Mouse (Mus musculus) naive thymus-derived CD4-positive, alpha-beta T cell, adult 2 months (primary cell): ENCODE data around the gene Lxn.
A peak's percentile ranks its signal among the peaks of the same experiment; 100 is the strongest.

Experiments
- DNase-seq: peaks from one replicate; pipeline ENCODE4 v3.0.0-alpha.2; 2011; ENCODE audit warnings: low read depth

Gene Lxn

GRCm38 (mm10) chr3:67459881-67460280, 3.8 kb downstream of the Lxn start:
- DNase-seq: no peak

DNA sequence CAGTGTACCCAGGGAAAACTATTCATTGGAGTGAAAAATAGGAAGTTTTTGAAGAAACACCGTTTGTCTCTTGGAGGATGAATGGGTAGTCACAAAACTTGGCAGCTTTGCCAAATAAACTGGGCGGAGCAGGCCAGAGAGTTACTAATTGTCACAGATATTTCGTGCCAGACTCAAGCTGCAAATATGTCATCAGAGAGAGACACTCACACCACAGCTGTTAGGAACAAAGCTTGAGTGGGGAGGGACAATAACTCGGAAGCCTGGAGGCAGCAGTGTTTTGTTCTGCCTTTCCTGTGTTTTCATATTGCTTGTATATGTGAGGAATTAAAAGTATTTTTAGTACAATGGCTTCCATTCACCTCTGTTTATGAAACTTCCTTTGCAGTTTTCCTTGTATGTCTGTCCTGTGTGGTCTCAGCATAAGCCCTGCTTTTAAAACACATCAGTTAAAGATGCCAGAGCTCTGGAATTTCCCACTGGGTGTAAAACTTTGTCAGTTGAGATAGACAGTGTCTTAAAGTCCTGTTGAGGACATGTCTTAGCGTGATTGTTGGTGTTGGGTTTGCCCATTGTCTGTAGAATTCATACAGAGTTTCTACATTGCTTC, 13.0 kb downstream of the Lxn start:
- DNase-seq: no peak

GRCm38 (mm10) chr3:67449660-67450059, 14.1 kb downstream of the Lxn start:
- DNase-seq: no peak

DNA sequence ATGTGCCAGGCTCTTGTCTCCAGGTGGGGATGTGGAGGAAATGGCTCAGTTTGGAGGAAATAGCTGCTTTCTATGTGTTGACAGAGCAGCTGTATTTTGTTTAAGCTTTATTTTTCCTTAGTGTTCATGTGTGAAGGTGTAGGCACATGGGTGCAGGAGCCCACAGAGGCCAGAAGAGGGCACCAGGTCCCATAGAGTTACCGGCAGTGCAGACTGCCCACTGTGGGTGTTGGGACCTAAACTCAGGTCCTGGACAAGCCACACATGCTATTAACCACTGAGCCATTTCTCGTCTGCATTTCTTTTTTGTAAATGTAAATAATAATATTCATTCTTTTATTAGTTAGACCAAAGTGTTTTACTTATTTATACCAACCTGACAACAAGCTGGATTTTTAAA, 16.6 kb downstream of the Lxn start:
- DNase-seq: no peak

DNA sequence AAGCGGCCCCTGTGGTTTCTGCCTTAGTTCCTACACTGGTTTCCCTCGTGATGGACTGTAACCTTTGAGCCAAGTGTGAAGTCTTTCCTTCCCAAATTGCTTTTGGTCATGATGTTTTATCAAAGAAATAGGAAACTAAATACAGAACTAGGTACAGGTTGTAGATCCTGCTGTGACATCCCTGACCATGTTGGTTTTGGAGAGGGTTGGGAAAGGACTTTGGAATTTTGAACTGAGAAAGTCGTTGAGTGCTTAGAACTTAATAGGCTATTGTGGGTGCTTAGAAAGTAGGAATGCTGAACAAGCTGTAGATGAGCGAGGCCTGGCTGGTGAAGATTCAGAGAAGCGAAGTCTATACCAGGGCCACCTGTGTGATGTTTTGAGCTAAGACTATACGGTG, 29.7 kb downstream of the Lxn start:
- no peak for DNase-seq

- peak; percentile 85 for DNase-seq
These were observed 33.7 kb downstream of the Lxn start, which contains the start of gene Gfm1 for GRCm38 (mm10) chr3:67429999-67430380. TSS of gene Gfm1 (plus strand) at chr3:67430096.

- no peak for DNase-seq
These were observed 34.3 kb downstream of the Lxn start for GRCm38 (mm10) chr3:67429338-67429998.
